16 mouse cellular contexts compared by ENCODE assay signal in genomic region chr17:13331179-13331578, GRCm38 (mm10). TPM values are rescaled to one million over a fixed set of nuclear protein-coding genes. Genes with fewer than 3 reads are reported as not detected.
"Had no signal": no experiment of that assay in that cellular context is flagged by ENCODE, and none has a peak within 500 bp of the region (broad histone marks: within the 10 kb centered on the region; RNA-seq: fewer than 3 reads in every experiment).

No protein-coding gene starts in this region.

RNA-seq across cellular contexts. Expression of gene Tcp10c, which starts 23.2 kb away (rescaled TPM):
- total RNA-seq: left cerebral cortex, postnatal 14 days; left cerebral cortex, postnatal 4 days; megakaryocyte progenitor cell, adult 5-6 weeks; megakaryocyte-erythroid progenitor cell, adult 5-6 weeks had no signal
- polyA plus RNA-seq: kidney, embryonic 15.5 days; limb, embryonic 12.5 days; limb, embryonic 15.5 days; liver, embryonic 11.5 days; liver, embryonic 15.5 days; lung, embryonic 15.5 days; midbrain, embryonic 11.5 days; midbrain, embryonic 16.5 days; myocyte; neural tube, embryonic 14.5 days; stomach, embryonic 14.5 days; thymus, postnatal 0 days had no signal
